Mouse (Mus musculus) E14TG2a.4 (cell line): ENCODE data around the gene Gm45213.

Experiments used
- CTCF ChIP-seq: conservative IDR thresholded peaks from 2 replicates; pipeline ENCODE4 v1.5.1; 2014; ENCODE audit warnings: low read length
- NANOG ChIP-seq: IDR thresholded peaks from 2 replicates; pipeline ENCODE4 v1.6.1; 2014; ENCODE audit warnings: borderline replicate concordance, low read length, mixed read lengths

DNA sequence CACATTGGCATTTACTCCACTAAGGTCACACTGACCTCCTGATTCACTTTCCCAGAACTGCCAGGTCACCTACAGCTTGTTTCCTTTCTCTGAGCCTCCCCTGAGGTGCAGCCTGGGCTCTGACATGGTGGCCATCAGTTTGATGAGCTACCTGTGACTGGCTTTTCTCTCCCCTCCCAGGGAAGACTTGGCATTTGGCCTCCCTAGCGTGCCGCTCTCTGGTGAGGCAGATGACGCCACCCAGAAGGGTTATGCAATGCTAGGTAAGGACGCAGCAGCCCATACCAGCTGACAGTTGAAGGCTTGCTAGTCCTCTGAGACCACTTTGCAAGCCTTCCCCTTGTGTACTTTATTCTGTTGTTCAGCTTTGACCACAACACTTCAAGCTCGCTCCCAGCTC is 40.0 kb upstream of the Gm45213 start:
- no peak for TF ChIP-seq CTCF
- TF ChIP-seq NANOG = no peak
